Mouse (Mus musculus): ENCODE measurements at regions not wholly inside any gene's neighbourhood (a gene's known extent, or its start where the extent isn't known, plus 50 kb on each side); places are given as distances from the start of the nearest gene placed in this dataset.

DNA sequence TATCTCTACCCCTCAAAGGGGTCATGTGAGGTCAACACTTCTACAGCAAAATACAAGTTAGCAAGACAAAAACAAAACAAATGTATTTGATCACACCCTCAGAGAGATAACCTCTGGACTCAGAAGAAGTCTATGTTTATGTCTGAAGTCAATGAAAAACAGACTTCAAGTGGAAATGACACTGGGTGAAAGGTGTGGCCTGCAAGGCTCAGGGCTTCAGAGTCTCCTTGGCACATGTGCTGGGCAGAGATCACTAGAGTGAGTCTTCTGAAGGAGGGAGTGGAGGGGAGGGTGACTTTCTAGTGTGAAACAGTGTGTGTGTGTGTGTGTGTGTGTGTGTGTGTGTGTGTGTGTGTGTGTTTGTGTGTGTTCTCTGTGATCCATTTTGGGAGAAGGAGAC is 68.2 kb downstream of the Il12a start:
- no peak overlapping the region for H3K4me2 ChIP-seq
- no peak for TF ChIP-seq CTCF (IDR thresholded peaks at IDR 0.05; ENCODE audit: low read depth)
- no peak overlapping the region for H3K27ac ChIP-seq (ENCODE audit: low read depth)
- no peak overlapping the region for H3K4me3 ChIP-seq (ENCODE audit: low read depth, low read length)
- no peaks in the 10 kb centered on the region for H3K9me3 ChIP-seq (ENCODE audit: low read depth, low read length)
- H3K9ac ChIP-seq = no peak overlapping the region
- no peaks in the 10 kb centered on the region for H3K27me3 ChIP-seq (ENCODE audit: insufficient read depth, low read length)
- no peaks in the 10 kb centered on the region for H3K36me3 ChIP-seq (ENCODE audit: insufficient read depth)
- DNase-seq (no peak), ATAC-seq (ENCODE audit: insufficient read depth) (no peak)
- H3K4me1 ChIP-seq (ENCODE audit: insufficient read depth) = no peaks in the 10 kb centered on the region

DNA sequence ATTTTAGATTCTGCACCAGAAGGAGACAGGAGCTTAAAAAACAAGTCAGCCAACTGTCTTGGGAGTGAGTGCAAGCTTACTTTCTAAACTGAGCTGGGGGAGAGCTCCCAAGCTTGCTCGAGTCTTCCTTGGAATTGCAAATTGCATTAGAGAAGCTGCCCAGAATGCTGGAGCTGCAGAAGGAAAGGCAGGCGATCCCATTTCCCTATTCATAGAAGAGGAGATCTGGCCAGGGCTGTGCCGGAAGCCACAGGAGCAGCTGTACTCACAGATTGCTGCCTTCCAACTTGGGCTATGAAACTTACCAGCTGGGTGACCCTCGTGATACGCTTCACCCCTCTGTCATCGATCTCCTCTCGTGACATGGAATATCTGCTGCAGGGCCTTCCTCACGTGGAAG is 68.9 kb downstream of the Il12a start:
- Histone ChIP-seq H3K36me3 (ENCODE audit: insufficient read depth) (no peaks in the 10 kb centered on the region), H3K4me2 (no peak overlapping the region), H3K9me3 (ENCODE audit: low read depth, low read length) (no peaks in the 10 kb centered on the region), H3K27me3 (ENCODE audit: insufficient read depth, low read length) (no peaks in the 10 kb centered on the region), H3K4me1 (ENCODE audit: insufficient read depth) (no peaks in the 10 kb centered on the region), H3K27ac (ENCODE audit: low read depth) (no peak overlapping the region; the same call in 1 of the 2 replicates), H3K9ac (no peak overlapping the region), H3K4me3 (ENCODE audit: low read depth, low read length) (no peak overlapping the region)
- TF ChIP-seq CTCF (IDR thresholded peaks at IDR 0.05; ENCODE audit: low read depth) = no peak
- ATAC-seq (ENCODE audit: insufficient read depth) (peak; percentile 78), DNase-seq (peak; percentile 75)
- WGBS = 35% methylated on average over 8 of the region's 8 CpGs

DNA sequence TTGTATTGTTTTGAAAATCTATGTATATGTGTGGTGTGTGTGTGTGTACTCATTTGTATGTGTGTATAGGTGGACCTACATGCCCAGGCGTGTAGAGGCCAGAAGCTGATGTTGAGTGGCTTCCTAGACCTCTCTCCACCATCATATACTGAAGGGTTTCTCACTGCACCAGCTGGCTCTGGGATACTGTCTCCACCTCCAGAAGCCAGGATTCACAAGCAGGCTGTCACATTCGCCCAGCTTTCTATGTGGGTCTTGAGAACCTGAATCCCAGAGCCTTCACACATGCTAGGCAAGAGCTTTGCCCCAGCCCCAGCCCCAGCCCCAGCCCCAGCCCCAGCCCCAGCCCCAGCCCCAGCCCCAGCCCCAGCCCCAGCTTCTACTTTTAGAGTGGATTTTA is 70.4 kb downstream of the Il12a start:
- Histone ChIP-seq H3K4me2 (no peak overlapping the region), H3K27ac (ENCODE audit: low read depth) (no peak overlapping the region), H3K27me3 (ENCODE audit: insufficient read depth, low read length) (no peaks in the 10 kb centered on the region), H3K9ac (no peak overlapping the region), H3K36me3 (ENCODE audit: insufficient read depth) (no peaks in the 10 kb centered on the region), H3K4me1 (ENCODE audit: insufficient read depth) (no peaks in the 10 kb centered on the region), H3K4me3 (ENCODE audit: low read depth, low read length) (no peak overlapping the region), H3K9me3 (ENCODE audit: low read depth, low read length) (no peaks in the 10 kb centered on the region)
- no peak for ATAC-seq (ENCODE audit: insufficient read depth)
- no peak for DNase-seq
- WGBS = 72% methylated on average over 2 of the region's 2 CpGs
- no peak for TF ChIP-seq CTCF (IDR thresholded peaks at IDR 0.05; ENCODE audit: low read depth)

DNA sequence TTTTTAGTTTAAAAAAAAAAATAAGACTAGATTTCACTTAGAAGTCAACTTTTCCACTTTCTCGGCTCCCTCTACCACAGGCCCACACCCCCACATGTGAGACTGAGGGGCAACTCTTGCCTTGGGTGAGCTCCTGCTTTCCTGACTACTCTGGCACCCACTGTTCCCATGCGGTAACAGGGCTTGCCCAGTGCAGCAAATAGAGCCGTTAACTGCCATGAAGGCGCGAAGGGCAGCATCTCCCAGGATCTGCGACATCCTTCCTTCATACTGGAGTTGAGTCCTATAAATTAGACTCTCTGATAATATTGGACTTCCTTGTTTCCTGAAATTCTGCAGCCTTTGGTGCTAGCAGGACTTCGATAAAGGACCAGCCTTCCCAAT is 70.8 kb downstream of the Il12a start:
- WGBS = 53% methylated on average over 7 of the region's 7 CpGs
- Histone ChIP-seq H3K4me1 (ENCODE audit: insufficient read depth) (no peaks in the 10 kb centered on the region), H3K9ac (no peak overlapping the region), H3K27me3 (ENCODE audit: insufficient read depth, low read length) (no peaks in the 10 kb centered on the region), H3K9me3 (ENCODE audit: low read depth, low read length) (no peaks in the 10 kb centered on the region), H3K4me3 (ENCODE audit: low read depth, low read length) (no peak overlapping the region), H3K27ac (ENCODE audit: low read depth) (no peak overlapping the region), H3K36me3 (ENCODE audit: insufficient read depth) (no peaks in the 10 kb centered on the region), H3K4me2 (0 out of 2 replicates have a peak overlapping the region, but pooled peaks have one; percentile 10)
- ATAC-seq (ENCODE audit: insufficient read depth) (no peak), DNase-seq (no peak)
- no peak for TF ChIP-seq CTCF (IDR thresholded peaks at IDR 0.05; ENCODE audit: low read depth)

DNA sequence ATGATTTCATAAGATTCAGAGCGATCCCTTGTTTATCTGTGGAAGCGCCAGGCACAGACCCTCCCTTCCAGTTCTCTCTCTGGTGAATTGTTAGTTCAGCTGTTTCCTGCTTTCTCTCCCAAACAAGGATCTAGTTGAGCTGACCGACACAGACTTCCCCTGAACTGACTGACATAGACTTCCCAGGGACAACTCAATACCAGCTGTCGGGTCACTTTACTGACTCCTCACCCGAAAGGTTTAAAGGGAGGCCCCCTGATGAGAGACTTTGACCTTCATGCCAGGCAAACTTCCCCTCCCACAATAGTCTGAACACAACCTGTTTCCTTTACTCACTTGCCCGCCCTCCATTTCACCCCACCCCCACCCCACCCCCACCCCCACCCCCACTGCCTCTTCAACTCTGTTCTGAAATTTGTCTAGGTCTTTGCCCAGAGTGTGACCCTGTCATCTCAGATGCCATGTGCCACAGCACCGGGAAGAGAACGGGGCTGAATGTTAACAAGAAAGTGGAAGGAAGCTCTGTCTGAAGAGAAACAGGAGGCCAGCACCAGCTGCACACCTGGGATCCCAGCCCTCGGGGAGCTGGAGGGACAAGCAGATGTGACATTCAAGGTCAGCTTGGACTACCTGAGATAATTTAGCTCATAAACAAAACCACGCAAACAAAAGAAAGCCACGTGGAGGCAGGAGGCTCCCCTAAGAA is 71.3 kb downstream of the Il12a start:
- no peaks in the 10 kb centered on the region for H3K9me3 ChIP-seq (ENCODE audit: low read depth, low read length)
- peak; percentile 58 for DNase-seq
- H3K4me2 ChIP-seq = 0 out of 2 replicates have a peak overlapping the region, but pooled peaks have one; percentile 10
- no peak overlapping the region for H3K4me3 ChIP-seq (ENCODE audit: low read depth, low read length)
- WGBS = 15% methylated on average over 11 of the region's 11 CpGs
- H3K27me3 ChIP-seq (ENCODE audit: insufficient read depth, low read length) = no peaks in the 10 kb centered on the region
- no peak overlapping the region for H3K27ac ChIP-seq (ENCODE audit: low read depth)
- peak; percentile 12; the same call in 1 of the 2 replicates for ATAC-seq (ENCODE audit: insufficient read depth)
- H3K9ac ChIP-seq = no peak overlapping the region
- no peaks in the 10 kb centered on the region for H3K36me3 ChIP-seq (ENCODE audit: insufficient read depth)
- H3K4me1 ChIP-seq (ENCODE audit: insufficient read depth) = no peaks in the 10 kb centered on the region
- no peak for TF ChIP-seq CTCF (IDR thresholded peaks at IDR 0.05; ENCODE audit: low read depth)

DNA sequence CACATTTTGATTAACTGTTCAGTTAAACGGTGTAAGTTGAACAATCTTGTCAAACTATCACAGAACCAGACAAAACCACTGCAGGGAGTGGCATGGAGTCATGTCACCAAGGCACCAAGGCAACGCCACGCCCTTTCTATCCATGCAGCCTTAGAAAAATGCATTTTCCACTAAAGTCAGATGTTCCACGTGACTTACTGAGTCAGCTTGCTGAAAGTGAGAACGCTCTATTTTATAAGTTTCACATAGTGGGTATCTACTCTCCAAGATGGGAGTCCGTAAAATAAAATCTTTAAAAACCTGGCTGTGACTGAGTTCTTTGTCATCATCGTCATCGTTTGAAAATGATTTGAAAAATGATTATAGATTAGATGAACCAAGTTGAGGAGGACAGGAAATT is 72.5 kb downstream of the Il12a start:
- Histone ChIP-seq H3K36me3 (ENCODE audit: insufficient read depth) (no peaks in the 10 kb centered on the region), H3K4me3 (ENCODE audit: low read depth, low read length) (no peak overlapping the region), H3K27ac (ENCODE audit: low read depth) (no peak overlapping the region), H3K4me1 (ENCODE audit: insufficient read depth) (no peaks in the 10 kb centered on the region), H3K27me3 (ENCODE audit: insufficient read depth, low read length) (no peaks in the 10 kb centered on the region), H3K9me3 (ENCODE audit: low read depth, low read length) (no peaks in the 10 kb centered on the region), H3K9ac (no peak overlapping the region), H3K4me2 (no peak overlapping the region)
- 85% methylated on average over 8 of the region's 8 CpGs for WGBS
- ATAC-seq (ENCODE audit: insufficient read depth) (no peak), DNase-seq (no peak)
- no peak for TF ChIP-seq CTCF (IDR thresholded peaks at IDR 0.05; ENCODE audit: low read depth)

DNA sequence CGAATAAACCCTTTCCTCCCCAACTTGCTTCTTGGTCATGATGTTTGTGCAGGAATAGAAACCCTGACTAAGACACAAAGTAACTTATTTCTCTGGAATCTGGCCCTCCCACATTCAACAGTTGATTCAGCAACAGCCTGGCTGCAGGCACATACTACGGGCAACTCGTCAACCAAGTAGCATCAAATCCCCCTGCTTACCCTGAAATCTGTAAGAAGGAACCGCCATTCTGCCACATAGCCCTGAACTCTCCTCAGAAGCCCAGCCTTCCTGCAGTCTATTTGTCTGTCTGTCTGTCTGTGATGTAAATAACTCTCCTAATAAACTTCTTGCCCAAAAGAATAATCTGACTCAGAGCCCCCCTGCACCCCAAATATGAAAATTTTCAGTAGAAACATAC is 73.9 kb downstream of the Il12a start:
- WGBS = 79% methylated on average over 4 of the region's 4 CpGs
- H3K27ac ChIP-seq (ENCODE audit: low read depth) = no peak overlapping the region
- no peak overlapping the region for H3K9ac ChIP-seq
- ATAC-seq (ENCODE audit: insufficient read depth) (no peak), DNase-seq (no peak)
- no peak for TF ChIP-seq CTCF (IDR thresholded peaks at IDR 0.05; ENCODE audit: low read depth)
- no peaks in the 10 kb centered on the region for H3K36me3 ChIP-seq (ENCODE audit: insufficient read depth)
- H3K4me2 ChIP-seq = no peak overlapping the region
- H3K4me3 ChIP-seq (ENCODE audit: low read depth, low read length) = no peak overlapping the region
- no peaks in the 10 kb centered on the region for H3K27me3 ChIP-seq (ENCODE audit: insufficient read depth, low read length)
- no peaks in the 10 kb centered on the region for H3K4me1 ChIP-seq (ENCODE audit: insufficient read depth)
- H3K9me3 ChIP-seq (ENCODE audit: low read depth, low read length) = no peaks in the 10 kb centered on the region

All from lung, embryonic 14.5 days (tissue).